Mouse (Mus musculus): ENCODE data around the gene Abhd16b. TPM values are rescaled to one million over a fixed set of nuclear protein-coding genes. Genes with fewer than 3 reads are reported as not detected.
A peak's percentile ranks its signal among the peaks of the same experiment; 100 is the strongest.

Gene Abhd16b
- total and polyA plus RNA-seq, 2 experiments from 2014 or later: 0.08 TPM; not detected in 1

DNA sequence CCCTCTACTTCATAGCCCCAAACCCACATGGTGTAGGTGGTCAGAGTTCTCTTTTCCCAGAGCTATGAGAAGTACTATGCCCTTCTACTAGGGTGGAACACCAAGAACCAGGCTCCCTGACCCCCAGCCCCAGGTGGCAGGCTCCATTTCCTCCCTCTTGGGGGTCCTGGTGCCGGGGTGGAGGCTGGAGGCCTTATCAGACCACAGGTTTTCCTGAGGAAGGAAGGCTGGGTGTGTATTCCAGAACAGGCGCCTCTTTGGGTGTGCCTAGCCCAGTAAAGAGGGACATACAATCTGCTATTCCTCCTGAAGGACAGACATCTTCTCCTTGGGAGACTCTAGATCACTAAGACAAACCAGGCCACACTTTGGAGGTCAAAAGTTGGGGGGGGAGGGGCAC lies 22.7 kb upstream of the Abhd16b start:
- Histone ChIP-seq H3K4me2 (ENCODE audit: low read depth, low read length) (no peak overlapping the region), H3K27ac (no peak overlapping the region), H3K9me3 (ENCODE audit: low read length) (no peaks in the 10 kb centered on the region), H3K36me3 (ENCODE audit: insufficient read depth, low read length) (no peaks in the 10 kb centered on the region), H3K9ac (replicated peaks; ENCODE audit: low read length) (no peak overlapping the region), H3K4me3 (ENCODE audit: low read length) (no peak overlapping the region), H3K4me1 (ENCODE audit: insufficient read depth, low read length) (no peaks in the 10 kb centered on the region), H3K27me3 (ENCODE audit: insufficient read depth, low read length) (no peaks in the 10 kb centered on the region)
- DNase-seq (ENCODE audit: low spot score) (no peak), ATAC-seq (no peak)
- TF ChIP-seq CTCF (IDR thresholded peaks at IDR 0.05; ENCODE audit: low read depth): no peak
- WGBS: 92% methylated on average over 2 of the region's 2 CpGs

DNA sequence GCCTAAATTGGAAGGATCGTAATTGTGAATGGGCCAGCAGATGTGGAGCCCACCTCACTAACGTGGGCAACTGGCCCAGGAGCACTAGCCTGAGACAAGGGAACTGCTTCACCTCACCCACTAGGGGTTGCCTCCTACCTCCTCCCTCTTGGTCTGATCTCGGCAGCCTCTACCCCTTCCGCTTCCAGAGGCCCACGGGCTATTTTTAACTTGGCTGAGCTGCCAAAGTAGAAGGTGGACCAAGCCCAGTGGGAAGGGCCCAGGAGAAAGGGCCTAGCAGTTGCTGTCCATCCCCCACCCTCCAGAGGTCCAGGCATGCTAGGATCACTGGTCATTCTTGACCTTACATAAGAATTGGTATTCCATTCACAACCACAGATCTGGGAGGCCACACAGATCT lies 21.8 kb upstream of the Abhd16b start:
- WGBS: 44% methylated on average over 5 of the region's 5 CpGs
- H3K27ac ChIP-seq: no peak overlapping the region
- no peak overlapping the region for H3K4me2 ChIP-seq (ENCODE audit: low read depth, low read length)
- no peak for TF ChIP-seq CTCF (IDR thresholded peaks at IDR 0.05; ENCODE audit: low read depth)
- H3K36me3 ChIP-seq (ENCODE audit: insufficient read depth, low read length): no peaks in the 10 kb centered on the region
- ATAC-seq (no peak), DNase-seq (ENCODE audit: low spot score) (no peak)
- no peak overlapping the region for H3K4me3 ChIP-seq (ENCODE audit: low read length)
- no peaks in the 10 kb centered on the region for H3K9me3 ChIP-seq (ENCODE audit: low read length)
- H3K27me3 ChIP-seq (ENCODE audit: insufficient read depth, low read length): no peaks in the 10 kb centered on the region
- H3K9ac ChIP-seq (replicated peaks; ENCODE audit: low read length): no peak overlapping the region
- no peaks in the 10 kb centered on the region for H3K4me1 ChIP-seq (ENCODE audit: insufficient read depth, low read length)

DNA sequence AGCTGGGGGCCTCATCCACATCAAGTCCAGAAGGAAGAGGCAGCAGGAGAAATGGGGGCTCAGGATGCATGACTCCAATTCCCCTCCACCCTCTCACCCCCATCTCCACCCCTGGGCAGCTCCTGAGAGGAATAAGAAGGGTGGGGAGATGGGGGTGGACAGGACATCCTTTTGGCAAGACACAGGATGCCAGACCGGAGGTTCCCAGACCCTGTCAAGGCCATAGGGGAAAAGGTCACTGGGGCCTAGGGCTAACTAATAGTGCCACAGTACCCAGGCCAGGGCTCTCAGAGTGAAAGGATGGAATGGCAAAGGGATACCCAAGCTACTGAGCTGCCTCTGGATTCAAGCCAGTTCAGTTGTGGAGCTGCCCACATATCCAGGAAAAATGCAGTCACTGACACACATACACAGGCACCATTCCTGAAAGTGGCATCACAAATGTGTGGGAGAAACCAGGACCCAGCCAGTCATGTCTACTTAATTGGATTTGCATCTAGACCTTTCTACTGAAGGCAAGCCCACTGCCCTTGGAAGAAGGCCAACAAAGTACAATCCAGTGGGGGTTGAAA lies 20.7 kb upstream of the Abhd16b start:
- DNase-seq (ENCODE audit: low spot score) (no peak), ATAC-seq (no peak)
- H3K27me3 ChIP-seq (ENCODE audit: insufficient read depth, low read length): no peaks in the 10 kb centered on the region
- no peak for TF ChIP-seq CTCF (IDR thresholded peaks at IDR 0.05; ENCODE audit: low read depth)
- H3K9me3 ChIP-seq (ENCODE audit: low read length): no peaks in the 10 kb centered on the region
- no peaks in the 10 kb centered on the region for H3K36me3 ChIP-seq (ENCODE audit: insufficient read depth, low read length)
- no peak overlapping the region for H3K9ac ChIP-seq (replicated peaks; ENCODE audit: low read length)
- H3K4me1 ChIP-seq (ENCODE audit: insufficient read depth, low read length): no peaks in the 10 kb centered on the region
- no peak overlapping the region for H3K4me2 ChIP-seq (ENCODE audit: low read depth, low read length)
- H3K4me3 ChIP-seq (ENCODE audit: low read length): no peak overlapping the region
- 67% methylated on average over 1 of the region's 1 CpGs for WGBS
- no peak overlapping the region for H3K27ac ChIP-seq

GRCm38 (mm10) chr2:181483120-181483519 lies 9.9 kb upstream of the Abhd16b start:
- DNase-seq (ENCODE audit: low spot score): no peak
- Histone ChIP-seq H3K4me3 (ENCODE audit: low read length) (no peak overlapping the region), H3K9me3 (ENCODE audit: low read length) (no peaks in the 10 kb centered on the region), H3K4me1 (ENCODE audit: insufficient read depth, low read length) (no peaks in the 10 kb centered on the region), H3K27ac (no peak overlapping the region), H3K27me3 (ENCODE audit: insufficient read depth, low read length) (no peaks in the 10 kb centered on the region), H3K4me2 (ENCODE audit: low read depth, low read length) (no peak overlapping the region), H3K36me3 (ENCODE audit: insufficient read depth, low read length) (no peaks in the 10 kb centered on the region), H3K9ac (replicated peaks; ENCODE audit: low read length) (no peak overlapping the region)
- 46% methylated on average over 2 of the region's 2 CpGs for WGBS
- ATAC-seq: no peak
- TF ChIP-seq CTCF (IDR thresholded peaks at IDR 0.05; ENCODE audit: low read depth): no peak

DNA sequence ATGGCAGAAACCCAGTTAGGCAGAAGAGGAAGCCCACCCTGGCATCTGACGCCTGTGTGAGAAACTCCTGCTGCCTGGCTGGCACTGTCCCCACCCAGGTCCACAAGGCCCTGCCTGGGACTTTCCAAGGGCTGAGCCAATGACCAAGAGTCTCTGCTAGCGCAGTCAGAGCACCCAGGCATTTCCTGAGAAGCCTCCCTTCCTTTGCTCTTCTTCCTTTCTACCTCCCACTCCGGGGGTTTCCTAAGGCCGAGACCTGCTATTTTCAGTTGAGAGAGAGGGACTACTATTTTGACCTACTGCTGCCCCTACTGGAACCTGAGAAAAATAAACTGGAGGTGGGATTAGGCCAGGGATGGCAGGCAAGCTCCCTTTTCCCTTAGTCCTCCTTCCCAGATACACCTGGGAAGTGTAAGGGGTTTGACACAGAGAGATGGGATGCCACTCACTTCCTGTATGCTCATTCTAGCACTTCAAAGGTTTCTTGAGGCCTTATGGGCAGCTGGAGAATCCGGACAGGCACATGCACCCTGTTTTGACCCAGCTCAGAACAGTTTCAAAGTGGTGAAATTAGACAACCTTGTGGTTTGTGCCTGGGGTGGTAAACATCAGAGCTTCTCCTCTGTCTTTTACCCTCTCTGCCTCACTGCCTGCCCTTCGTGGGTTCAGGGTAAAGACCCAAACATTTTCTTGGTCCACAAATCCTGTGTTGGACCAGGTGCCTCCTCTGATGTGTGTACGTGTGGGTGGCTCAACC lies 9.3 kb upstream of the Abhd16b start:
- H3K9ac ChIP-seq (replicated peaks; ENCODE audit: low read length): no peak overlapping the region
- no peaks in the 10 kb centered on the region for H3K27me3 ChIP-seq (ENCODE audit: insufficient read depth, low read length)
- DNase-seq (ENCODE audit: low spot score): peak; percentile 37
- H3K4me3 ChIP-seq (ENCODE audit: low read length): no peak overlapping the region
- H3K9me3 ChIP-seq (ENCODE audit: low read length): no peaks in the 10 kb centered on the region
- no peak overlapping the region for H3K4me2 ChIP-seq (ENCODE audit: low read depth, low read length)
- WGBS: 29% methylated on average over 7 of the region's 7 CpGs
- H3K36me3 ChIP-seq (ENCODE audit: insufficient read depth, low read length): no peaks in the 10 kb centered on the region
- TF ChIP-seq CTCF (IDR thresholded peaks at IDR 0.05; ENCODE audit: low read depth): peak; percentile 55
- ATAC-seq: no peak
- no peaks in the 10 kb centered on the region for H3K4me1 ChIP-seq (ENCODE audit: insufficient read depth, low read length)
- H3K27ac ChIP-seq: no peak overlapping the region

DNA sequence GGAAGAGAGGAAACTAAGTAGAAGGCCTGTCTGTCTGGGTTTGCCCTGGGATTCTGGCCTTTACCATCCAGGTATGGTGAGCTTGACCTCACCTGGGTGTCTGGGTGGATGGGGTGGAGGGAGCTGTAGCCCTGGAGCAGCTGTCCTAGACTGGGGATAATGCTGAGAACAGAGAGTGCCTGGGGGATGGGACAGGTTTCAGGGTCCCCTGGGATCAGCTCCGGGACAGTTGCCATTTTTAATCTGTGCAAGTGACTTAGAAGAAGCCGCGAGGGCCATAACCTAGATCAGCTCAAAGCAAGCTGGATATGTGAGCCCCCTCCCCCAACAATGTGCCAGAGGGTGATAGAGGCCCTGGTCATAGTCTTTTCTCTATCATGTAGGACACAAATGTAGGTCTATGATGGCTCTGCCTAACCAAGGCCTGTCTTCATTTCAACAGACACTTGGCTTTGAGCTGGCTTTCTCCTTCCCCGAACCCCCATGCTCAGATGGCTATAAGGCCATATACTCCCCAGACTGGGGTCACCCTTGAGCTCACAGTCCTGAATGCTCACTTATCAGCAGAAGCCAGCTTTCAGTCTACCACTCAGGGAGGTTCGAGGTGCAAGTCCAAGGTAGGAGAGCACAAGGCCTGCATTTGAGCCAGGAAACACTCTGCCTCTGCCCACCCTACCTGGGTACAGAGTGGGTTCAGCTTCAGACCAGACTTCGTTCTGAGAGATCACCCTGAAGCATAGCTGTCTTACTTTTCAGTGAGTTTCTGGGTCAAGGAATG lies 8.4 kb upstream of the Abhd16b start:
- TF ChIP-seq CTCF (IDR thresholded peaks at IDR 0.05; ENCODE audit: low read depth): no peak
- Histone ChIP-seq H3K36me3 (ENCODE audit: insufficient read depth, low read length) (no peaks in the 10 kb centered on the region), H3K9me3 (ENCODE audit: low read length) (no peaks in the 10 kb centered on the region), H3K4me2 (ENCODE audit: low read depth, low read length) (no peak overlapping the region), H3K27ac (no peak overlapping the region), H3K4me3 (ENCODE audit: low read length) (no peak overlapping the region), H3K9ac (replicated peaks; ENCODE audit: low read length) (no peak overlapping the region), H3K27me3 (ENCODE audit: insufficient read depth, low read length) (no peaks in the 10 kb centered on the region), H3K4me1 (ENCODE audit: insufficient read depth, low read length) (no peaks in the 10 kb centered on the region)
- WGBS: 68% methylated on average over 6 of the region's 6 CpGs
- DNase-seq (ENCODE audit: low spot score) (no peak), ATAC-seq (no peak)

All from hindbrain, postnatal 0 days (tissue).